Mouse (Mus musculus) T-cell, adult 66 days (primary cell): ENCODE data around the gene Prss38. TPM values are rescaled to one million over a fixed set of nuclear protein-coding genes. Genes with fewer than 3 reads are reported as not detected.

Experiments used
- total RNA-seq, 2 experiments: library from RNA; stranded (reverse); gene quantifications; 3 replicates in 1 of 2; 4 replicates in 1 of 2; pipeline ENCODE4 v1.2.4; 2023

Gene Prss38
- total RNA-seq, result under 1 TPM in 1 of 2 experiments, not detected in 1; 0.44 TPM

GRCm38 (mm10) chr11:59375475-59375874, at the start of gene Prss38:
Gene Prss38, minus strand, starts transcription at chr11:59375657.

Other genes with a start within 250 kb of the Prss38 start
- under 1 TPM; 0.39 to 0.47 TPM for gene Obscn, start 239.3 kb downstream of the Prss38 start, total RNA-seq
- 10 to 100 TPM; 39.6 to 41.9 TPM for gene Iba57, start 211.9 kb downstream of the Prss38 start, total RNA-seq
- gene Gjc2, start 192.4 kb downstream of the Prss38 start, total RNA-seq, result under 1 TPM in 1 of 2 experiments, not detected in 1; 0.26 TPM
- 10 to 100 TPM; 36.9 to 37.2 TPM for gene Guk1, start 183.4 kb downstream of the Prss38 start, total RNA-seq
- gene Mrpl55, start 173.2 kb downstream of the Prss38 start, total RNA-seq, result 10 to 100 TPM; 14.9 to 15.2 TPM
- 10 to 100 TPM; 29.0 to 30.0 TPM for gene 2310033P09Rik, start 167.3 kb downstream of the Prss38 start, total RNA-seq
- 100 to 1,000 TPM; 205 to 222 TPM for gene Arf1, start 147.4 kb downstream of the Prss38 start, total RNA-seq
- gene Wnt3a, start 84.9 kb downstream of the Prss38 start, total RNA-seq, result not detected
- gene Wnt9a, start 68.7 kb downstream of the Prss38 start, total RNA-seq, result not detected
- gene Jmjd4, start 74.4 kb upstream of the Prss38 start, total RNA-seq, result 10 to 100 TPM; 11.3 to 13.4 TPM
- gene Snap47, start 75.5 kb upstream of the Prss38 start, total RNA-seq, result 10 to 100 TPM; 22.4 to 28.3 TPM
- gene Zfp867, start 96.8 kb upstream of the Prss38 start, total RNA-seq, result 1 to 10 TPM; 3.4 to 4.4 TPM
- gene Zkscan17, start 151.1 kb upstream of the Prss38 start, total RNA-seq, result 10 to 100 TPM; 21.7 to 27.2 TPM
- gene Nlrp3, start 165.9 kb upstream of the Prss38 start, total RNA-seq, result under 1 TPM; 0.36 to 0.99 TPM
- gene Olfr222, start 200.6 kb upstream of the Prss38 start, total RNA-seq, result not detected
- not detected for gene Olfr223, start 217.6 kb upstream of the Prss38 start, total RNA-seq